Mouse (Mus musculus): ENCODE data around the gene Ap1g2. TPM values are rescaled to one million over a fixed set of nuclear protein-coding genes. Genes with fewer than 3 reads are reported as not detected.

The Ap1g2 gene
- total and polyA plus RNA-seq, 3 experiments, result 12.6 to 47.9 TPM; not detected in 1

GRCm38 (mm10) chr14:55095263-55095662, 11.1 kb downstream of the Ap1g2 start:
- H3K27ac ChIP-seq (ENCODE audit: control insufficient read depth, low read depth, low read length), result peak overlapping the region; percentile 61
- H3K4me3 ChIP-seq (ENCODE audit: control insufficient read depth in 1 of 2, insufficient read depth in 1 of 2, low read depth in 2 of 2, low read length in 2 of 2), result peak overlapping the region; percentile 87 to 93
- no peaks in the 10 kb centered on the region for H3K9me3 ChIP-seq (replicated peaks; ENCODE audit: insufficient read depth, low read length)
- no peak for DNase-seq (ENCODE audit: low read depth, low spot score)
- no peaks in the 10 kb centered on the region for H3K27me3 ChIP-seq (ENCODE audit: control insufficient read depth in 1 of 2, insufficient read depth in 2 of 2, low read length in 2 of 2)
- H3K79me2 ChIP-seq (ENCODE audit: control insufficient read depth, insufficient read depth, low read length, poor library complexity), result peaks cover 7% of the 10 kb centered on the region
- no peak for TF ChIP-seq TAL1 (IDR thresholded peaks at IDR 0.05; ENCODE audit: low read length)
- 0 out of 2 replicates have a peak, but pooled peaks have one; percentile 42 for TF ChIP-seq ZMIZ1 (IDR thresholded peaks at IDR 0.05; ENCODE audit: low read depth, low read length)
- peaks cover 0 to 4% of the 10 kb centered on the region in 2 experiments; a peak in 1 of 4 replicates for H3K36me3 ChIP-seq (ENCODE audit: control insufficient read depth in 1 of 2, insufficient read depth in 2 of 2, low read length in 2 of 2)
- peak overlapping the region; percentile 87 for H3K9ac ChIP-seq (ENCODE audit: control insufficient read depth, low read depth, low read length, poor library complexity, severe bottlenecking)
- H3K4me1 ChIP-seq (ENCODE audit: control insufficient read depth in 1 of 2, insufficient read depth in 2 of 2, low read length in 2 of 2), result peaks cover 0 to 12% of the 10 kb centered on the region in 2 experiments; a peak in 3 of 4 replicates

GRCm38 (mm10) chr14:55094704-55095231, 11.6 kb downstream of the Ap1g2 start, which contains the start of gene Thtpa:
Gene Thtpa, plus strand, starts transcription at chr14:55094784.
- Histone ChIP-seq H3K79me2 (ENCODE audit: control insufficient read depth, insufficient read depth, low read length, poor library complexity) (peaks cover 7% of the 10 kb centered on the region), H3K4me3 (ENCODE audit: control insufficient read depth in 1 of 2, insufficient read depth in 1 of 2, low read depth in 2 of 2, low read length in 2 of 2) (peak within 1 kb of the TSS; percentile 87 to 93), H3K9ac (ENCODE audit: control insufficient read depth, low read depth, low read length, poor library complexity, severe bottlenecking) (peak within 1 kb of the TSS; percentile 87), H3K4me1 (ENCODE audit: control insufficient read depth in 1 of 2, insufficient read depth in 2 of 2, low read length in 2 of 2) (peaks cover 0 to 12% of the 10 kb centered on the region in 2 experiments; a peak in 3 of 4 replicates), H3K27me3 (ENCODE audit: control insufficient read depth in 1 of 2, insufficient read depth in 2 of 2, low read length in 2 of 2) (no peaks in the 10 kb centered on the region), H3K27ac (ENCODE audit: control insufficient read depth, low read depth, low read length) (peak within 1 kb of the TSS; percentile 61), H3K9me3 (replicated peaks; ENCODE audit: insufficient read depth, low read length) (no peaks in the 10 kb centered on the region), H3K36me3 (ENCODE audit: control insufficient read depth in 1 of 2, insufficient read depth in 2 of 2, low read length in 2 of 2) (peaks cover 0 to 4% of the 10 kb centered on the region in 2 experiments; a peak in 1 of 4 replicates)
- DNase-seq (ENCODE audit: low read depth, low spot score), result peak; percentile 86
- 0 out of 2 replicates have a peak, but pooled peaks have one; percentile 45 for TF ChIP-seq SIN3A (IDR thresholded peaks at IDR 0.05; ENCODE audit: low read length)
- no peak for TF ChIP-seq POLR2AphosphoS5 (IDR thresholded peaks at IDR 0.05; ENCODE audit: borderline replicate concordance, low read depth, low read length)
- no peak for TF ChIP-seq SMC3 (IDR thresholded peaks at IDR 0.05; ENCODE audit: low read depth, low read length)
- no peak for TF ChIP-seq JUND (IDR thresholded peaks at IDR 0.05; ENCODE audit: low read depth, low read length)
- no peak for TF ChIP-seq RAD21 (IDR thresholded peaks at IDR 0.05; ENCODE audit: low read depth, low read length)
- TF ChIP-seq POLR2A (IDR thresholded peaks at IDR 0.05; ENCODE audit: control insufficient read depth in 1 of 2, insufficient read depth in 1 of 2, low read depth in 1 of 2, low read length in 2 of 2, poor library complexity in 1 of 2), result peak; percentile 23 to 83; a peak in 2 of 4 replicates
- no peak for TF ChIP-seq CHD1 (IDR thresholded peaks at IDR 0.05; ENCODE audit: low read depth, low read length)
- TF ChIP-seq ETS1 (IDR thresholded peaks at IDR 0.05; ENCODE audit: low read depth, low read length), result no peak
- peak; percentile 53; the same call in 1 of the 2 replicates for TF ChIP-seq TBP (IDR thresholded peaks at IDR 0.05; ENCODE audit: low read depth, low read length)
- TF ChIP-seq ELF1 (IDR thresholded peaks at IDR 0.05; ENCODE audit: low read depth, low read length), result peak; percentile 93
- peak; percentile 76 for TF ChIP-seq POLR2AphosphoS2 (IDR thresholded peaks at IDR 0.05; ENCODE audit: low read length)
- no peak for TF ChIP-seq CTCF (IDR thresholded peaks at IDR 0.05 in 2 of 3, conservative IDR thresholded peaks at IDR 0.05 in 1 of 3; ENCODE audit: control insufficient read depth in 1 of 3, insufficient read depth in 1 of 3, low read depth in 2 of 3, low read length in 3 of 3, poor library complexity in 1 of 3, severe bottlenecking in 1 of 3)
- no peak for TF ChIP-seq GATA1 (IDR thresholded peaks at IDR 0.05; ENCODE audit: low read depth, low read length)
- no peak for TF ChIP-seq UBTF (IDR thresholded peaks at IDR 0.05; ENCODE audit: borderline replicate concordance, insufficient read depth, low read depth, low read length)
- TF ChIP-seq BHLHE40 (IDR thresholded peaks at IDR 0.05; ENCODE audit: borderline replicate concordance, low read depth, low read length), result no peak
- no peak for TF ChIP-seq ZNF384 (IDR thresholded peaks at IDR 0.05; ENCODE audit: low read depth, low read length)
- TF ChIP-seq ZMIZ1 (IDR thresholded peaks at IDR 0.05; ENCODE audit: low read depth, low read length), result no peak
- no peak; a peak in 1 of 4 replicates for TF ChIP-seq EP300 (IDR thresholded peaks at IDR 0.05; ENCODE audit: low read depth in 1 of 2, low read length in 2 of 2)
- no peak for TF ChIP-seq MAFK (IDR thresholded peaks at IDR 0.05; ENCODE audit: borderline replicate concordance, low read depth, low read length)
- TF ChIP-seq TAL1 (IDR thresholded peaks at IDR 0.05; ENCODE audit: low read length), result 0 out of 2 replicates have a peak, but pooled peaks have one; percentile 27
- TF ChIP-seq MAZ (IDR thresholded peaks at IDR 0.05; ENCODE audit: low read depth, low read length), result no peak
- no peak for TF ChIP-seq USF1 (IDR thresholded peaks at IDR 0.05; ENCODE audit: low read depth, low read length)
- peak; percentile 77 for TF ChIP-seq MAX (IDR thresholded peaks at IDR 0.05; ENCODE audit: low read length)
- TF ChIP-seq NRF1 (IDR thresholded peaks at IDR 0.05; ENCODE audit: insufficient read depth, low read depth, low read length, poor library complexity, severe bottlenecking), result no peak
- TF ChIP-seq GABPA (IDR thresholded peaks at IDR 0.05; ENCODE audit: low read depth, low read length), result no peak
- TF ChIP-seq MYB (IDR thresholded peaks at IDR 0.05; ENCODE audit: low read depth, low read length), result no peak
- peak; percentile 68 for TF ChIP-seq NELFE (IDR thresholded peaks at IDR 0.05; ENCODE audit: low read depth, low read length)
- TF ChIP-seq MXI1 (IDR thresholded peaks at IDR 0.05; ENCODE audit: low read depth, low read length), result no peak; the same call in 1 of the 2 replicates
- TF ChIP-seq ZC3H11A (IDR thresholded peaks at IDR 0.05; ENCODE audit: low read depth, low read length), result no peak
- no peak for TF ChIP-seq RCOR1 (IDR thresholded peaks at IDR 0.05; ENCODE audit: low read depth, low read length)
- TF ChIP-seq KAT2A (conservative IDR thresholded peaks at IDR 0.05; ENCODE audit: low read depth, low read length), result no peak; the same call in 1 of the 2 replicates
